Mouse (Mus musculus): ENCODE data around the gene Iqce.
"Not testable (repeated sequence)": the region's sequence is repeated elsewhere in the genome, so short reads cannot be mapped to it uniquely, and the experiment has no call there.

The Iqce gene

DNA sequence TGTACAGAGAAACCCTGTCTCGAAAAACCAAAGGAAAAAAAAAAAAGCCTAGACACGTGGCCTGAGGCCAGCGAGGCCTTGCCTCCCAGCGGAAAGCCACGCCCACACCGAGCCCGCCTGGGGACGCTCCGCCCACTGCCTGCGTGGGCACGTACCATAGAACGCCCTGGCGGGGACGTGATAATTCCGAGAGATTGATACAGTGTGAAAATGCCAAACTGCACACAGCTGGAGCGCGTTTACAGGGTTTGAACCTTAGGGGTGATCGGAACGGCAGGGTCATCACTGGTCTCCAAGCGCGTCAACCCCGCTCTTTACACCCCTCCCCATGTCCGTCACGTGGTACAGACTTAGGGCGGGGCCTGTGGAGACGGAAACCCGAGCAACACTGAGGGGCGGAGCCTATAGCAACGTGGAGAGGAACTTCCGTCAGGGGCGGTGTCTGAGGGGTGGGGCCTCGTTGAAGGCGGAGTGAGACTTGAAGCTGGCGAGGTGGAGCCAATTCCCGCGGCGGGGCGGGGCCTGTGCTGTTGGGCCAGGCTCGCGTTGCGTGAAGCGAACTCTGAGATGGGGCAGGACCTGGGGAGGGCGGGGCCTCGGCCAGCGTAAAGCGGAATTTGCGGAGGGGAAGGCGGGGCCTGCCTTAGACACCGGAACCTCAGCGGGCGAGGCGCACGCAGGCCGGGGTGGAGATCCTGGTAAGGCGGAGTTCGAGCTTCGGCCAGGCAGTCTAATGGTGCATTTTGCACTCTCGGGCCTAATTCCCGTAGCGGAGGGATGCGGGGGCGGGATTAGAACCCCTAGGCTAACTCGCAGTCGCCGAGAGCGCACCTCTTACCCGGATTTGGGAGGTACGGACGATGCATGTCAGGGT, 2.4 kb upstream of the Iqce start, which contains the start of gene Brat1:
Gene Brat1, plus strand, starts transcription at position 634 of the 874 bp plus-strand sequence.
- DNase-seq: peak; percentile 100

DNA sequence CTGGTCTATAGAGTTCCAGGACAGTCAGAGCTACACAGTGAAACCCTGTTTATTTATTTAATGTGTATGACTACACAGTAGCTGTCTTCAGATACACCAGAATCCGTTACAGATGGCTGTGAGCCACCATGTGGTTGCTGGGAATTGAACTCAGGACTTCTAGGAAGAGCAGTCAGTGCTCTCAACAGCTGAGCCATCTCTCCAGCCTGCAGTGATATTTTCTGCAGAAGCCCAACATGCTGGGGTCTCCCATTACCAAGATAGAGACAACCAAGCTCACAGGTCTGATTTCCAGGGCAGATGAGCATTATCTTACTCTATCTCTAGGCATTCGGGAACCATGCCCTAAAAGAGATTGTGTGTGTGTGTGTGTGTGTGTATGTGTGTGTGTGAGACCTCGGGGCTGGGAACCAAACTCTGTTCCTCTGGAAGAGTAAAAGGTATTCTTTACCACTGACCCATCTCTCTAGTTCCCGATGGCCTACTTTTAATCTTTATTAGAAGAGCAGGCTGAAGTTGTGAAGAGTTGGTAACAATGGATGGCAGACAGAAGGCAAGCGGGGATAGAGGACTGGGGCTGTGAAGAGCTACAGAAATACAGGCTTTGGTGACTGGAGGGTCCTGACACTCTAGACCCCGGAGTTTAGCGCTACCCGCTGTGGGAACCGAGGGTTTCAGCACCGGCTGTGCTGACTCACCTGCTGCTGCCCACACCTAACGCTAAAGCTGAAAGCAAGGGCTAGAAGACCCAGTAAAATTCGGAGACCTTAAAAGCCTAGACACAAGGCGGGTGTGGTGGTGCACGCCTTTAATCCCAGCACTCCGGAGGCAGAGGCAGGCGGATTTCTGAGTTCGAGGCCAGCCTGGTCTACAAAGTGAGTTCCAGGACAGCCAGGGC, 1.6 kb upstream of the Iqce start:
- no peak for DNase-seq

DNA sequence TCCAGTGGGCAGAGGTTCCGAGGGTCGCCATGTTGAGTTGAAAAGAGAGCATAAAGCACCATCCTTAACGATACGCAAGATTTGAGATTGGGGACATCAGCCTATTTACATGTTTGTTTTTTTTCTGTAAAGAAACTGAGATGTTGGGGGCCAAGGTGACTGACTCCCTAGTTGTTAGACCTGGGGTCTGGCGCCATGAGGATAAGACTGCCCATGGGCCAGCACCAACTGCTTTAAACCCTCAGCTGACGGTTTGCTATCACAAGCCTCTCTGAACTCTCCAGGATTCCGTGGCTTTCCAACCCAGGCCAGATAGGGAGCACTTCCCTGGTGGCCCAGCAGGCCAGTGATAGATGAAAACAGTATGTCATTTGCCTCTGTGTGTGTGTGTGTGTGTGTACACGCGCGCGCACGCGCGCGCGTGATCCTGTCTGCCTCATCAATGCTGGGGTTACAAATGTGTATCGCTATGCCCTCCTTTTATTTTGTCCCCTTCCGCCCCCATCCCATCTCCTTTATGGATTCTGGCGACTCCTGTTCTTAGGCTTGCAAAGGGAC, 519 bp upstream of the Iqce start:
- no peak for DNase-seq

DNA sequence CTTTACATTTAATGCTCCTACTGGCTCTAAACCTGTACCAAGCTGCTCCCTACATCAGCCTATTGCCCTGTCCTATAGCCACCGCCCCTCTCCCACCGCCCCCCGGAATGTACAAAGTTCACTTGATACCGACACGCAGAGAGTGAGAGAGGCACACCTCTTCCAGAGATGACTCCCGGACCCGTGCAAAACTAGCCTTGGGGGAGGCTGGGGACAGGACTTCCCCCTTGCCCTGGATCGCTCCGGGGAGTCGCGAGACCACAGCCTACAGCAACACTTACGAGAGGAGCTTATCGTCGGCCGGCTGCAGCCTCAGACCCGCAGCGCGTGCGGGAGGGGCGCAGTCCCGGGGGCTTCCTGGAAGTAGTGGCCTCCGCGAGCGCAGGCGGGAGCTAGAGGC, 517 bp downstream of the Iqce start:
- no peak for DNase-seq

DNA sequence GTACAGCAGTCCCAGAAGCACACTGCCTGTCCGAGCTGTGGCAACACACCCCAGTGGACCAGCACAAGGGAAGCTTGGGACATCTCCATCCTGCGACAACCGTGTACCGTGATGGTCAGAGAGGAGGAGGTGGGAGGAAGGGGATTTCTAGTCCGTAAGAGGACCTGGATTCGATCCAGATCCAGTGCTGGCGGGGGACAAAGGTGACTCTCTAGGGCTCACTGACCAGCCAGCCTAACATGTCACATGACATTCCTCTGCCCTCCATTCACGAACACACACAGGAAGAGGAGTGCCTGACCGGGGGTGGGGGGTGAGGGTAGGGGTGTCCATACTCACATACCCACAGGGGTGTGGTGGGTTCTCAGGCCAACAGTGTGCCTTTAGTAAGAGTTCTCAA, 2.4 kb downstream of the Iqce start:
- no peak for DNase-seq

DNA sequence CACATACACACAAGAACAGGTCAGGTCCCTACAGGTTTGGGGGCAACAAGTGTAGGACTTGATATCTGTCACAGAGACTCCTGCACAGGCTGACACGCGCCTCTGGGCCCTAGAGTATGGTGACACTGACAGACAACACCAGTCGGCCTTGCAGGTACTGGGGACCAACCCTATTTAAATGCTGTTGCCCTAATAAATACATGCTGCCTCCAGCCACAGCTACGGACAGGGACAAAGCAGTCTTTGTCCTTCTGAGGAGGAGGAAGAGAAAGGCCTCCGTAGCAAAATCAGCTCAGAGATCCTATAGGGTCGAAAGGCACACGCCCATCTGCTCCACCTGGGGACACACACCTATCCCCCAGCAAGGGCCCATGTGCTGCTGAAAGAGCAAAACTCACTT, 6.2 kb downstream of the Iqce start:
- DNase-seq: no peak

DNA sequence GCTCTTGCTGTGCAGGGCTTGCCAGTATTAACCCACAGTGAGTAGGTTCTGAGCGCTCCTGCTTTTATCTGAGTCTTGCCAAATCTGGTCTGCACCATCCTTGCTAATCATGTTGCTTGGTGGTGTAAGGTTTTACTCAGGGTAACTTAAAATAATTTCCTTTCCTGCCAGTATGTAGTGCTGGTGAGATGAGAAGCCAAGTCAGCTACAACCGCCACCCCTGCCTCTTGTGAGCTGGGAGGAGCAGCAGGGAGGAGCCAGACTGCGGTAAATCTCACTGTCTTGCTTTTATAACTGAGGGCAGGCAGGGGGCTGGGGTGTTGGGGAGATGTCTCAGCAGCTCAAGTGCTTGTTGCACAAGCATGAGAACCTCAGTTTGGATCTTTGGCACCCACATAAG, 13.7 kb downstream of the Iqce start:
- DNase-seq: no peak

DNA sequence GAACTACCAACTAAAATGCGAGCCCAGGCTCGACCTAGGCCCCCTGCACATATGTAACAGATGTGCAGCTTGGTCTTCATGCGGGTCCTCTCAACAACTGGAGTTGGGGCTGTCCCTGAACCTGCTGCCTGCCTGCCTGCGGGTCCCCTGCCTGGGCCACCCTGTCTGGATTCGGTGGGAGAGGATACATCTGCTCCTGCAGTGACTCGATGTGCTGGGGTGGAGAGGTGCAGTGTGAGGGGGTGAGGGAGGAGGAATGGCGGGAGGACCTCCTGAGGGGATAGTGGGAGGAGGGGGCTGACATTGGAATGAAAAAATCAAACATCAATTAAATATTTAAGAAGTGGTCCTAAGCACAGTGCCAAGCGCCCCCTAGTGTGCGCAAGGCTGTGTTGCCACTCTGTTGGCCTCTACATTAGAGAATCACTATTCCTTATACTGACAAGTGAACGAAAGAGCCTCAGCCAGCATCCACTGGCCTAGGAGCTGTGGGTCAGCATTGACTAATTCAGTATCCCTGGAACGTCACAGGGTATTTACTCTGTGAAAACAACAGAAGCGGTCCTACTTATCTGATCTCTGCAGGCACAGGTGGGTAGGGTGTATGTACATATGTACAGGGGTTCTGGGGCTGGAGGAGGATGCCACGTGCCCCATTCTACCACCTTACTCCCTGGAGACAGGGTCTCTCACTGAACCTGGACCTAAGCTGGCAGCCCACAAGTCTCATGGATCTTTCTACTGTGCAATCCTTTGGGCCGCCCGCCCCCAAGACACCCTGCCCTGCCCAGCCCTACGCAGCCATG, 17.6 kb downstream of the Iqce start:
- DNase-seq: peak; percentile 37

DNA sequence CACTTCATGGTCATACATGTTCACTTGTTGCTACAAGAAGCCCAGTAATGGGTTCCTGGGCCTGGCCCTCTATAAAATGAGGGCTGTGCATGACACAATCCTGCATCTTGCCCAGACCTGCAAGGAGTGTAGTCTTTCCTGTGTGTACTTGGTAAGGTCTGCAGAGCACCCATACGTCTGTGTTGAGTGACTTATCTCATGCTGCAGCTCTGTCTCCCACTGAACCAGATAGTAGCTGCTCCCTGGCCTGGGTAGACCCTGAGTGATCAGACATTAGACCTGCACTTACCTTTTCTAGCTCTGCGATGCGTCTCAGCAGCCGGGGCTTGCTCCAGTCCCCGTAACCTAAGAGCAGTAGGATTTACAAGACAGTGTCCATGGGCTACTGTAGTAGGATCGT, 20.1 kb downstream of the Iqce start:
- DNase-seq: no peak

DNA sequence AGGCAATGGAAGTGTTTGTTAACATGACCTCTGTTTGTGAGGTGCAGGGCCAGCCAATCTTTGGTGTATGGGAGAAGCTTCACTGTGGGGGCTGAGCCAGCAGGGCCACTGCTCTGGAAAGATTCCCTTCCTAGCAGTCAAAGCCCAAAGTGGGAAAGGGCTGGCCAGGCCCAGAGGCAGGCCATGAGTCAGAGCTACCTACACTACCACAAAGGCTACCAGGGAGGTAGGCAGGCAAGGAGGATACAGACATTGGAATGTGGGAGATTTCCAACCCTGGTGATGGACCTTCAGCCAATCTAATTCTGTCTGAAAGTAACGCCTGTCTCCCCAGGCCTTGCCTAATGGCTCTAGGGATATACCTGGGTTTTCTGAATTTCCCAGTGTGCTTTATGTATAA, 21.2 kb downstream of the Iqce start:
- no peak for DNase-seq

DNA sequence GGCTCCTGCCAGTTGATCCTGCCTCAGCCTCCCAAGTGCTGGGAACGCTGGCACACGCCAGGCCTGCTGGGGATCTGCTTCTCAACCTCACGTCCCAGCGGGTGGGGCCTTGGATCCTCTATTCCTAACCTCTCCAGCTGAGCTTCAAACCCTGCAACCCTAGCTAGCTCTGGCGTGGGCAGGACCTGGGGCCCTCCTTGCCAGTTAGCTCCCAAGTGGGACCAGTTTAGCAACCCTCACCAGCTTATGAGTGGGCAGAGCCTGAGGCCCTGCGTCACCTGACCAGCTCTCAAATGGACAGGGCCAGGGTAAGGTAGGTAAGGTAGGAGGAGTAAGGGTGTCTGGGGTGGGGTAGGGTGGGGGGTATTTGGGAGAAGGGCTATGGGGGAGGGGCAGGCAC, 22.1 kb downstream of the Iqce start:
- DNase-seq: no peak

DNA sequence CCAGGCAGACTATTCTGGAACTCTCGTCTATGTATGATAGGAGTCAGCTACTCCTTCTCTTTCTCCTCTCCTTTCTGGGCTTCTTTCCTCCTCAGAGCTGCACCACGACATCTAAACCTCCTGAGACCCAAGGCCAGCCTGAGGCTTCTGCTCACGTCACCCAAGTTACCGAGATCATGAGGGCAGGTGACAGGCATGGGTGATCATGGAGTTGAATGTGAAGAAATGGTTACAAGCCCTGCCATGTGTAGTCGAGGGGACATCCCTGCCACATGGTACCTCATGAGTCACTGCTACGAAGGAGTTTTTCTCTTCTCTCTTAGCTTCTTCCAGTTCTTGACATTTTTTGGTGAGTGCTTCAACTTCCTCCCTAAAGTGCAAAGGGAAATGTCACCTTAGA, 25.0 kb downstream of the Iqce start:
- no peak for DNase-seq

DNA sequence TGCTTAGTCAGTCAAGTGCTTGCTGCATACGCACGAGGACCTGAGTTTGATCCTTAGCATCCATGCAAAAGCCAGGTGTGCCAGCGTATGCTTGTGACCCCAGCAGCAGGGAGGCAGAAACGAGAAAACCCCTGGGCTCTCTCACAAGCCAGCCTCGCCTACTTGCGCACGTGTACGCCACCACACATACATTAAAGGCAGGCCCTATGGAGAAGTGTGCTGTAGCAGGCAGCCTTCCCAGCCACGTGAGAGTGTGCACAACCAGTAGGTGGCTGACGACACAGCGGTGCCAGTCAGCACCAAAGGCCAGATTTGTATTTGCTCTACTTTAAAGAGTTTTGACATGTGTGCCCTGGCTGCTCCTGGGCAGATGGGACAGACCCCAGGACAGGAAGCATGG, 26.5 kb downstream of the Iqce start:
- no peak for DNase-seq

DNA sequence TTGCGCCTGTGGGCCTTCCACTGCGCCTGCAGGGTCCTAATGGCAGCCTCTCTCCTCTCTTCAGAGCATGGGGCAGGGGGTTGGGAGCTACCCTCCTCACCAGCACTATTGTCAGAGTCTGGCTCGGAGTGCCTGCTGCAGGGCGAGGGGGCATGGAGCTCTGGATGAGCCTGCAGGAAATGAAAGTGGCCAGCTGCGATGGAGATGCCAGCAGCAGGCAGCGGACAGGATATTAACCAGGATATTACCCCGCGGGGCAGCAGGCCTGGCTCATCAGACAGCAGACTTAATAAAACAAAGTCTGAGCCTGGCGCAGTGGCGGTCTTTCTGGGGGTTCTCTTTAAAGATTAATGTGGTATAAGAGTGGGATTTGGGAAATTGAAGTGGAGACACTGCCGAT, 27.1 kb downstream of the Iqce start:
- DNase-seq: no peak

DNA sequence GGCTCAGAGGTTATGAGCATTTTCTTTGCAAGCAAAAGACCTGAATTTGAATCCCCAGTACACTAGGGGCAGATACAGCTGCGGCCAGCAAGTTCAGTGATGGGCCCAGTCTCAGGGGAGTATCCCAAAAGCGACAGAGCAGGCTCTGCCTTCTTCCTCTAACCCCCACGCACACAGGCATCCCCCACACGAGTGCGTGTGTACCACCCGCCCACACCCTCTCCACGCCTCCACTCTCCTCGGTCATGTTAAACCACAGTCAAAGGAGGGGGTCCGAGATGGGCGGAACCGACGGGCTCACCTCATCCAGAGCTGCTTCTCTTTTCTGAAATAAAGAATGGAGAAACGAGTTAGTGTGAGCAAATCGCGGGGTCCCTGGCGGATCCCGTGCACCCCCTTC, 28.1 kb downstream of the Iqce start:
- no peak for DNase-seq

DNA sequence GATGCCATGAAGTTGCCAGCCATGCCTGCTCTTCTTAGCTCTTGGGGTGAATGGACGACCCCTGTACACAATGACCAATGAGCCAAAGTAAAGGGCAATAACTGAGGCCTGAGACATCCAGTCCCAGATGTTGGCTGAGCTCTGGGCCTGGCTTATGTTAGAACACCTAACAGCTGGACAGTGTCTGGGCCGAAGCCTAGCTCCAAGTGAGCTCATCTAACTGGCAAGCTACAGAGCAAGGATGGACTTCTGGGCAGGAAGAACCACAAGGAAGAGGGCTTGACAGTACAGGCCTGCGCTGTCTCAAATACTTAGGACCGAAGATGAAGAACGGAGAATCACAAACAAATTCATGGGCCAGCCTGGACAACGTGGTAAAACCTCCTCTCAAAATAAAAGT, 29.6 kb downstream of the Iqce start:
- DNase-seq: not testable (repeated sequence)

DNA sequence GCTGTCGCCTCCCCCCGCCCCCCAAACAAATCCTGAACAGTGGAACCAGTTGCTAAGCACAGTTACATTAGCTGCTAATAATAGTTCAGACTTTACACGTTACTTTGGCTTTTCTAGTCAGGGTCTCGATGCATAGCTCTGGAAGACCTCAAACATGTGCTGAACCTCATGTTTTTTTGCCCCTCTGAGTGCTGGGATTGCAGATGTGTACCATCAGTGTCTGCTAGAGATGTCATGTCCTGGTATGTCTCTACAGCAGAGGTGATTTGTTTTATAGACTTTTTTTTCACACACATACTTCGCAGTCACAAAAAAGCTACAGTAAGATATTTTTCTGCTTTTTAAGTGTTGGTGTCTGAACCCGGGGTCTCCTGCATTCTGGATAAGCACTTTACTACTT, 30.1 kb downstream of the Iqce start:
- no peak for DNase-seq

DNA sequence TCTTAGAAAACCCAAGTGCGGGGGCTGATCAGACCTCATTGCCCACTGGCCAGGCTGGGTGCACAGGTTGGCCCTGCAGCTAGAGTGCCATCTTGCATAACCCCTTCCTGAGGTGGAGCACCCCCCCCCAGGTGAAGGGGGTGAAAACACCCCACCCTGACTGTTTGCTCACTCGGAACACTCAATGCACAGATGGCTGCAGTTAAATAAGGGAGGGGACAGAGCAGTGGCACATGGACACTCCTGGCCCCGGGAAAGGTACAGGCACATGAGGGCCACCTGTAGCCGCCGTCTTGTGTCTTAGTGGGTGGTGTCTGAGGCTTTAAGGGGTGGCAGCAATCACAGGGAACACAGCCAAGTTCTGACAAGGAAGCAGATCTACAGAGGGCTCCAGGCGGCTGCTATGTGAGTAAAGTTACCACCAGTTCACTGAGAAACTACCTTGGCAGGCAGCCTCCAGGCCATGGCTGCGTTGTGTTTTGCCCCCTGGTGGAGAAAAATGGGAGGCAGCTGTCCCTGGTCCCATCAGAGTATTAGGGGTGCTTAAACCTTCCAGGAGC, 38.5 kb downstream of the Iqce start:
- peak; percentile 75 for DNase-seq

DNA sequence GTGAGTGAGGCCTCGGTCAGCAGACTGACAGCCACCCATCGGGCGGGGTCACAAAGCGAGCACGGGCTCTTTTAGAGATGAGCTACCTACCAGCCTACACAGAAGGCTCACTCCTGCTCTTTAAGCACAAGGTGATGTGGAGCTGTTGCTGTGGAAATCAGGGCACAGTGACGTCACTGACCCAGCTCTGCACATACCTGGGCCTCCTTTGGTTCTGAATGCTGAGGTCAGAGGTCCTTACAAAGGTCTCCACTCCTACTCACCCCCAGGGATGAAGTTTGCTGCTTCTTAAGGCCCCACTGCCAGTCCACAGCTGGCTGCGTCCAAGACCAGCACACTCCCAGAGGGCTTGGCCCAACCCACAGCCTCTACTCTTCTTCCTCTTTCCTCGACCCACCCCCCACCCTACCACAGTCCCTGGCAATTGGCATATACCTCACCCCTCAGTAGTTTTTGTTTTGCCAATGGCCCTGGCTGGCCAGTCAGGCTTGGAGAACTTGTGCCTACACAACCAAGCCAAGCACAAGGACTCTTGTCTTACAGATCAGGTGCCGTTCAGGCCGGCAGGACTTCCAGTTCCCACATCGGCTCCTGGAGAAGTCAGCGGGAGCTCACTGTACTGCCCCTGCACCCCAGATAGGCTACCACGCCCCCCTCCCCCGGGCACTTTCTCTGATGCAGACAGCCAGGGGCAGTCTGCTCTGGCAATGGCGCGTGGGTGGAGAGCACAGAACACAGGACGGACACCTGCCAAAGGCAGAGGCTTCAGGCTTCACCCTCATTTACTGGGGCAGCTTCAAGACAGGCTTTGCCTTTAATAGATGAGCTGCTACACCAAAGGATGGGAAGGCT, 39.2 kb downstream of the Iqce start:
- no peak for DNase-seq

DNA sequence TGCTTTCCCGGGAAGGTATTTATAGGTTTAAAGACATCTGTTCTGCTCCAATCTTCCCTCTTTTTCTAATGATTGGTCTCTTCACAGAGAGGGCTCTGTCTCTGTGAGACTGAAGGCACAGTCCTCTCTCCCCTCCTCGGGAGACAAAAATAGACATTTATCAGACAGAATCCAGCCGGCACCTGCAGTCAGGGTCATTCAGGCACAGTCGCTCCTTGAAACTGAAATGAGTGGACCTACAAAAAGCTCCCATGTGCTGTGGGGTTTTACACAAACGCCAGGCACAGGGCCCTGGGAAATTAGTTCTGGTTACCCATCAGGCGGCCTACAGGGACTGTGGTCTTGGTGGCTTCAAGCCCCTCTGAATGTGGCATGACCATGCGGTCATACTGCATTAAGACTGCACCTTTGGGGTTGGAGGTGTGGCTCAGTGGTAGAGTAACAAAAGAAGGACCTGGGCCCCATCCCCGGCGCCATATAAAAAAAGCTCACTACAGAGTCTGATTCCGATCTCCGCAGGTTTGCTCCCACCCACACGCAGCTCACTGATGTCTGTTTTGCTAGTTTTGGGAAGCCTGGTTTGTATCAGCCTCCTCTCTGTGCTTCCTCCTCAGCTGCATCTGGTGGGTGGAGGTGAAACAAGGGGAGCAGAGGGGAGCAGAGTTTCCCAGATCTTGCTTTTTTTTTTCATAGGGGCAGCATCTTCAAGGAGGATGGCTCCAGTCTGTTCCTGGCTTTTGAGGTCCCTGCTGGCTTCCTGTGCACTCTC, 40.1 kb downstream of the Iqce start:
- DNase-seq: no peak

DNA sequence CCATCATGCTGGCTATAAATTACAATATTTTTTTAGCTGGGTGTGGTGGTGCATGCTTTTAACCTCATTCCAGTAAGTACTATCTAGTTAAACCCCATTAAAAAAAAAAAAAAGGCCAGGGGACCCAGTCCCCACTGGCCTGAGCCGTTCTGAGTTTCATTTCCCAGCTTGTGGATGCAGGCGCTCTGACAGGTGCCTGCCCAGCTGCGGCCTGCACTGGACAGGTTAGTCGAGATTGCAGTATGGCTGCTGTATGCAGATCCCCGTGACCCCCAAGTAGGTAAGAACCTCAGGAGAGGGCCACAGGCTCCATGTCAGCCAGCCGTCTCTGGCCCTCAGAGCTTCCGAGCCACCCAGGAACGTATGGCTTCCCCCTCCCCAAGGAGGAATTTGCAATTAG, 40.8 kb downstream of the Iqce start:
- no peak for DNase-seq
